Mouse (Mus musculus) MEL (cell line): ENCODE measurements around the gene Gm42715.

Experiments used
- BHLHE40 ChIP-seq: IDR thresholded peaks from 2 replicates; pipeline ENCODE4 v1.6.1; 2012; ENCODE audit warnings: low read depth, mild to moderate bottlenecking, inconsistent platforms, low read length, improper control_type of control experiment, borderline replicate concordance
- CHD2 ChIP-seq: IDR thresholded peaks from 2 replicates; pipeline ENCODE4 v1.6.1; 2011; ENCODE audit warnings: low read length, improper control_type of control experiment
- CTCF ChIP-seq, 3 experiments: IDR thresholded peaks in 2 of 3; conservative IDR thresholded peaks in 1 of 3; 2 replicates each; pipeline ENCODE4 v1.5.1; 2011 to 2012; ENCODE audit warnings: low read length in 3 of 3, low read depth in 2 of 3, mild to moderate bottlenecking in 2 of 3, improper control_type of control experiment in 1 of 3, inconsistent platforms in 1 of 3, mixed read lengths in 1 of 3, moderate library complexity in 1 of 3; ENCODE audit not compliant: control insufficient read depth in 1 of 3, insufficient read depth in 1 of 3, poor library complexity in 1 of 3, severe bottlenecking in 1 of 3
- EP300 ChIP-seq, 2 experiments: IDR thresholded peaks; 2 replicates each; pipeline ENCODE4 v1.6.1; 2011; ENCODE audit warnings: improper control_type of control experiment in 2 of 2, low read length in 2 of 2, low read depth in 1 of 2, mild to moderate bottlenecking in 1 of 2
- ETS1 ChIP-seq: IDR thresholded peaks from 2 replicates; pipeline ENCODE4 v1.6.1; 2012; ENCODE audit warnings: low read depth, mild to moderate bottlenecking, inconsistent platforms, low read length, improper control_type of control experiment, moderate library complexity
- GATA1 ChIP-seq: IDR thresholded peaks from 2 replicates; pipeline ENCODE4 v1.6.1; 2011; ENCODE audit warnings: low read depth, low read length, improper control_type of control experiment
- MAX ChIP-seq: IDR thresholded peaks from 2 replicates; pipeline ENCODE4 v1.6.1; 2011; ENCODE audit warnings: low read length, improper control_type of control experiment
- MEF2A ChIP-seq: IDR thresholded peaks from 2 replicates; pipeline ENCODE4 v1.6.1; 2014; ENCODE audit warnings: low read depth, mild to moderate bottlenecking, inconsistent platforms, low read length, improper control_type of control experiment; ENCODE audit not compliant: poor library complexity, insufficient replicate concordance, severe bottlenecking; ENCODE audit errors: extremely low read depth
- MYB ChIP-seq: IDR thresholded peaks from 2 replicates; pipeline ENCODE4 v1.6.1; 2011; ENCODE audit warnings: mild to moderate bottlenecking, low read depth, low read length, improper control_type of control experiment
- NRF1 ChIP-seq: IDR thresholded peaks from 2 replicates; pipeline ENCODE4 v1.6.1; 2014; ENCODE audit warnings: low read depth, mild to moderate bottlenecking, inconsistent platforms, low read length, improper control_type of control experiment, moderate library complexity; ENCODE audit not compliant: poor library complexity, insufficient read depth, severe bottlenecking
- POLR2A ChIP-seq, 2 experiments: IDR thresholded peaks; 2 replicates each; pipeline ENCODE4 v1.6.1; 2011 to 2012; ENCODE audit warnings: low read length in 2 of 2, mild to moderate bottlenecking in 2 of 2, control low read depth in 1 of 2, improper control_type of control experiment in 1 of 2, low read depth in 1 of 2, moderate library complexity in 1 of 2; ENCODE audit not compliant: control insufficient read depth in 1 of 2, insufficient read depth in 1 of 2, poor library complexity in 1 of 2
- TBP ChIP-seq: IDR thresholded peaks from 2 replicates; pipeline ENCODE4 v1.8.0; 2011; ENCODE audit warnings: low read depth, low read length, improper control_type of control experiment
- TCF12 ChIP-seq: IDR thresholded peaks from 2 replicates; pipeline ENCODE4 v1.6.1; 2014; ENCODE audit warnings: low read depth, mild to moderate bottlenecking, inconsistent platforms, low read length, improper control_type of control experiment, moderate library complexity
- ZC3H11A ChIP-seq: IDR thresholded peaks from 2 replicates; pipeline ENCODE4 v1.6.1; 2012; ENCODE audit warnings: low read depth, mild to moderate bottlenecking, inconsistent platforms, low read length, improper control_type of control experiment

GRCm38 (mm10) chr7:127476855-127477254, 42.5 kb upstream of the Gm42715 start:
- TF ChIP-seq GATA1 (no peak), CHD2 (no peak), NRF1 (no peak), TCF12 (no peak), POLR2A (IDR thresholded peaks at IDR 0.05; ENCODE audit: control insufficient read depth in 1 of 2, insufficient read depth in 1 of 2, low read depth in 1 of 2, low read length in 2 of 2, poor library complexity in 1 of 2) (no peak), MAX (no peak), ZC3H11A (no peak), EP300 (IDR thresholded peaks at IDR 0.05; ENCODE audit: low read depth in 1 of 2, low read length in 2 of 2) (no peak), BHLHE40 (no peak), MEF2A (no peak), ETS1 (no peak), MYB (no peak), CTCF (IDR thresholded peaks at IDR 0.05 in 2 of 3, conservative IDR thresholded peaks at IDR 0.05 in 1 of 3; ENCODE audit: control insufficient read depth in 1 of 3, insufficient read depth in 1 of 3, low read depth in 2 of 3, low read length in 3 of 3, poor library complexity in 1 of 3, severe bottlenecking in 1 of 3) (no peak), TBP (no peak)
